Mouse (Mus musculus): Measurements from ENCODE around the gene Magi1.

The Magi1 gene

DNA sequence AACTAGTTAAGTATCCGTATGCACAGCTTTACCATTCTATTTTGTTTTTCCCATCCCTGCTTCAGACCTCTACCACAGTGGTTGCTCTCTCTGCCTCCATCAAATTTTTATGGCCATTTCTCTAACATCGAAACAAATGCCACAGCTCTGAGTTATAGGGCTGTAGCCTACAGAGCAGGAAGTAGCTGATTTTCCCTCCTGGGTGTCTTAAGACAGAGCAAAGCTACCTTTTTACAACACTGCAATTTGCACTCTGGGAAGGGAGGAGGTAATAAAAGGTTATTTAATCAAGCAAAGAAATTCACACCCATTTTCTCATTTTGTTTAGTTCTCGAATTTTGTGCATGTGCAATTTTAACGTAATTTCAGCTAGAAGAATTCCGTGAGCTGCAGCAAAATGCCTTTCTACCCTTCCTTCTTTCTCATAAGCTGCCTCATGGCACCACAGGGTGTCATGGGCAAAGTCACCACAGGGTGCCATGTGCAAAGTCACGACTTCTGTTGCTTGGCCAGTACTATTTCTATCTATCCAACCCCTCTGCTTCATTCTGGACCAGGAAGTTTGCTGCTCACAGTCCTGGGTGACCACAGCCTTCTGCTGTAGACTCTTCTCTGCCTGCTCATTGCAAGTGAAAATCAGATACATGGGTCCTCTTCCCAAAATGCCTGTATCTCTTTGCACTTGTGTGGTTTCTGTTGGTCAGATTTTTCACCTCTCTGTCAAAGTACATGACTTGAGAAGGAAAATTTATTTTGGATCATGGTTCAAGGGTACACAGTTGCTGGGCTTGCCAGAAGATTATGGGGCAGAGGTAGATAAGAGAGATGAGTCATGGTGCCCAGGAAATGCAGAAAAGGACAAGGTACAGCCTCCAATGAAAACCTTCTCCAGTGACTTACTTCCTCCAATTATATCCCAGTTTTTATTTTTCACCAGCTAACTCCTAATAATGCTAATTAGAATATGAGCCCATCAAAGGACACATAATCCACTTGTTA lies 167.0 kb downstream of the Magi1 start:
- in situ Hi-C loops (cut with MseI, MboI), result no loop called here

DNA sequence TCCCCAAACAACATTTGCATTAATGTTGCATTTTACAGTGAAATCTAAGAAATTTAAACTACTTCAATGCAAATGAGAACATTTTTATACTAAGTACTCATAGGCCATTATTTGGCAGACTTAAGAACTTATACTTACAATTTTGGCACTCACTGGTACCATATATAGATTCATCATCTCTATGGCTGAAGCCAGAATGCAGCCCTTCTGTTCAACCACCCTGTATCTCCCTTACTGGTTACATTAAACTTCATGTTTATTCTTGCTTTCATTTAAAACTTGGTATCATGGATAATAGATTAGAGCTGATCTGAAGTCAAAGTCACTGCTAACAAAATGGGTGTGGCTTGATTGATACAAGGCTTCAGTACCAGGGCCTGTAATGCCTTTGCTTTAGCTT lies 171.9 kb downstream of the Magi1 start:
- in situ Hi-C loops (cut with MseI, MboI), result no loop called here

DNA sequence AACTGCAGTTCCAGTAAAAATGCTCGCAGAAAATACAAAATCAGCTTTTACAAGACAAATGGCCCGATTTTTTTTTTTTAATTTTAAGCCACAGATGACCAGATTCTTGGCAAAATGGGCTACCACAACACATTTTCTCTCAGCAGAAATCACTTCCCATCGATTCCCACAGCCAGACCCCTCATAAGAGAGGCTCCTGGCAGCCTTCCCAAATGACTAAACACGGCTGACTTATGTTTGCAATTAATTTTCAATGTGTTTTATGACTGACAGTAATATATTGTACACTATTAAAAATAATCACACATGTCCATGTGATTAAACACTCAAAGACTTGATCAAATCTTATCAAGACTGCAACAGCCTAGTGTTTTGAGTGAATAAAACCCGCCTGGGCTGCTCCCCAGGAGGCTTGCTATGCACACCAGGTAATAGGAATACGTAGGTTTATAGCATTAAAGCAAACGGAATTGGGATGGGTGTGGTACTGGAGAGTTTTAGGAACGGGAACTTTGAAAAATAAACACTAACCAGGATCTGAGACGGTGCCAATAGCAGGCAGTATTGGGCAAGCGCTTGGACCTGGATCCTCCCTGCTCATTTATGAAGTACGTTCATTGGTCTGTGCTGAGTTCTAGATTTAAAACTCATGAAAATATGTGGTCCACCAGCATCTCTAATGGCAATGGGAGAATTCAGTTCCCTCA lies 176.2 kb downstream of the Magi1 start:
- in situ Hi-C loops (cut with MseI, MboI), result no loop called here

DNA sequence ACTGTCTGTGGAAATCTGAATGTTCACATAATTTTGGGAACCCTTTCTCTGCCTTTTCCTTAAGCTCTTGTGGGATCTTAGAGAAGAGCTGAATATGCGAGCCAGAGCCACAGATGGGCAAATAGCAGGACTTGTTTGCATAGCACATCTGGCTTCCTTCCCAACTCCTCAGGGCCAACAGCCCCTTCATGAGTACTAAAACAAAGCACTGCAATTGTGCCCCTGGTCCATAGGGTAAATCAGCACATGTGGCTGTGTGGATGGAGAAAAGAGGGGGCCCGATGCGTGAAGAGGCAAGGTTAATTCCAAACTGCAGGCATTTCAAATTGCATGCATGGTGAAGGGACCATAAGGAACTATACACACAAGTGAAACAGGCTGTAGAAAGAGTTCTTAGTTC lies 180.1 kb downstream of the Magi1 start:
- in situ Hi-C loops (cut with MseI, MboI), result no loop called here

DNA sequence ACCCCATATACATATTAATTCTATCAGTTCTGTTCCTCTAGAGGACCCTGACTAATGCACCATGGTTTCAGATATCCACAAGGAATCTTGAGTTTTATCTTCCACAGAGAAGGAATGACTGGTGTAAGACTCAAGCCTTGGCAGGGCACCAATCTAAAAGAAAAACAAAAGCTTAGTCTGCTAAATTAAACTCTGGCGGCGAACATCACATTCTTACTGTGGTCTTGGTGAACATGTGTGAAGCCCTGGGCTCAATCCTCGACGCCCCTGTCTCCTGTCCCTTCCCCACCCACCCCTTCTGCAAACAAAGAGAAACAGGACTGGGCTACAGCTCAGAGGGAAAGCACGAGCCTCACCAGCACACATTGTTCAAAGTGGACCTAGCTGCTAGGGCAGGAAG lies 182.5 kb downstream of the Magi1 start:
- in situ Hi-C loops (cut with MseI, MboI), result no loop called here

DNA sequence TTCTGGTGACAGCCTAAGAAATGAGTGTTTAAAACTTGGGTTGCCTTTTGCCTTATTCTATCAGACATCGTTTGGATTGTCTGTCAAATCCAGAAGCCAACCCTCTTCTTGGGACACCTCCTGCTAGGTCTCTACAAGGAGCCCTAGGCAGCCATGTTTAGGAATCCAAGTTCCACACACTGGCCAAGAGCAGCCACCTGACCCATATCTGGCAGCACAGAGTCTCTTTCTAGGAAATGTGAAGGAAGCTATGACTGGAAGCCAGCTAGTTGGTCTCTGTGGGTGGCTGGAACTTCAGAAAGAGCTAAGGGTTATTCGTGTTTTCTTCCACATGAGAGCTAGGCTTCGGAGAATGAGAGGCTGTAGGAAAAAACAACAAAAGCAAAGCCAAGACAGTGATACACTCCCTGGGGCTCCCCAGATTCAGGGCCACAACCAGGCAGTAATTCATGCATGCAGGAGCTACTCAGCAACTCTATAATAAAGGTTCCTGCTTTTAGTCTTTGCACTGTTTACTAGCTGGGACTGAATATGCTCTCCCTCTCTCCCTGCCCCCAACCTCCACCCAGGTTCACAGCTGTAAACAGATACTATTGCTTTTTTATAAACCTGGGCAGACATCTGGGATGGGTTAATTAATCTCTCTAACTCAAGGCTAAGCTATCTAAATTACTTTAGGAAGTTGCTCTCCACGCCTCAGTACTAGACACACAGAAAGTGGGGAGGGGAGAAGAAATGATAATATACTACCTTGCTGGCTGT lies 188.6 kb downstream of the Magi1 start:
- in situ Hi-C loops (cut with MseI, MboI), result no loop called here

DNA sequence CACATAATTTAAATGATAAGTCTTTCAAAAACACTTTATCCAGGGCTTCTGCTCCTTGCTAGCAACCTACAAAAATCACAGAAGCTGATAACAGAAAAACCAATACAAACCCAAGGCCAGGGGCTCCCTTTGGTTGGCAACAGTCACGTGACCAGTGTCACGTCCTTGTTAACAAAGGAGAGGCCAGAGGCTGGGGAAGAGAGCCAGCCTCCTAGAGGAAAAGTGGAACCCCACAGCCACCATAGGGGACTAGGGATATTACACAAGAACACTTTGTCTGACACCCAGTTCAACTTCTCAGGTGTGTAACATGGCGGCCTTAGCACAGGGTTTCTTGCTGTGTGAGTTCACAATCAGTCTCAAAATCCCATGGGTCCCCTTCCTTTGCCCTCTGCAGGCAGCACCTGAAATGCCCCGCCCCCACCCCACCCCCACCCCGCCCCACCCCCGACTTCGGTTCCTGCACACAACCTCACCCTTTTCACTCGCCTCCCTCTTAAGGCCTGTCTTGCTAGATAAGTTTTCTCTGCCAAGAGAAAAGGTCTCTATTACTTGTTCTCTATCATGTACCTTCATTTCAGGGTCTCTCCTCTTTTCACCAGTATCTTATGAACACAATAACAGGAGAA lies 190.6 kb downstream of the Magi1 start:
- in situ Hi-C loops (cut with MseI, MboI), result no loop called here

DNA sequence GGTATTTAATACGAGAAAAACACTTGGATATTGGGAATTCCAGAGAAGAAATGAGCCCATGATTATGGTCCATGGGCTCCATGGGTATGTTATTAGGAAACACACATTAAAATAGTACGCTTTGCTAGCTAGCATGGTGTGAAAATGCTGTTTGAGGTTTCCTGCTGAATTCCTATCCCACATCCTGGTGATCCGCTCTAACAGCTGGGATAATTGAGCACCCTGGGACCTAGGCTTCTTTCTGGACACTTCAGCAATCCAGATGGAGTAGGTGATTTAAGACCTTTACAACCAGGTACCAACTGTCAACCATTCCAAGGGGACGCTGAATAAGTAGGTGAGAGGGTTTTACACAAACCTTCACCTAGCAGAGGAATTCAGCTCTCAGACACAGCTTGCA lies 191.2 kb downstream of the Magi1 start:
- in situ Hi-C loops (cut with MseI, MboI), result no loop called here

DNA sequence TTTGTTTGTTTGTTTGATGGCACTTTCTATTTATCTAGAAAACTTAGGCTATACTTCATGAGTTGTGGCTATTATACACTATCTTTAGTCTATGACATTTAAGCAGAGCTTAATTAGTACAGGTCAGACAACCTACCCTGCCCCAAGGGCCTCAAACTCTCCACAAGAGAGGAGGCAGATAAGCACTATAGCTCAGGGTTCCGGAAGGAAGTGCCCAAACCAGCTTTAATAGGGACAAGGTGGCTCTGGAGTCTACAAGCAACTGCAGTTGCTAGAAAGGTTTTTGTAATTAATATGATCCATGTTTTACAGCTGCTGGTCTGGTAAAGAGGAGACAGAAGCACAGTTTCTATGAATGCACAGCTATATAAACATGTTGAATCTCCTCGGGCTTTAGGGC lies 196.9 kb downstream of the Magi1 start:
- in situ Hi-C loops (cut with MseI, MboI), result no loop called here

DNA sequence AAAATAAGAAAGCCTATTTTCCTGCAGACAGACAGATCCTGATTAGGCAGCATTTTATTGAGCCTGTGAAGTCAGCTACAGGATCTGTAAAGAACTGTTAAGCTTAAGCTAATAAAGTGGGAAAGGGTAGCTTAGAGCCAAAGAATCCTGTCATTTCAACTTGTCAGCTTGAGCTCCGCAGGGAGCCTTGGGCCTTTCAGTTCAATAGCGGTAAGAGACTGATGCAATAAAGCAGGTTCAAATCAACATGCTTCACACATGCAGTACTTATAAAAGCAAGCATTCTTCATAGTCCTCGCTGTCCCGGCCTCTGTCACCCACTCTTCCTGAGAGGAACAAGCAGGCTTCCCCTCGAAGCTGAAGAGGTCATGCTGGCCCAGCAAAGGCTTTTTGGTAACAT lies 199.0 kb downstream of the Magi1 start:
- in situ Hi-C loops (cut with MseI, MboI), result no loop called here

DNA sequence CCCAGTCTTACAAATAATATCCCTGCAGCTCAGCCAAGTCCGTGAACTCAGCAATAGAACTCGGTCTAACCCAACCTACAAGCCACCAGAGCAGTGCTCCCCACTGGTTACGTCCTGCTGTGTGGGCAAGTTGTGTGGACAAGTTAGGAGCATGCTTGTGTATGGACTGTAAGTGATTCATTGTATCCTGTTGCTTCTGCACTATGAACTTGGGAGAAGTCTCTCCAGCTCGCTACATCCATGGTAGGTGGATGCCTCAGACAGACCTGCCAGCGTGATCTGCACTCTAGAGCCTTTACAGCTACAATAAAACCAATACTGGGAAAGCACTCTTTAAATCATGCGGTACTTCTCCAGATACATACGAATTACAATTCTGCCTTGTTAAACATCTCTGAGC lies 200.3 kb downstream of the Magi1 start:
- in situ Hi-C loops (cut with MseI, MboI), result no loop called here

DNA sequence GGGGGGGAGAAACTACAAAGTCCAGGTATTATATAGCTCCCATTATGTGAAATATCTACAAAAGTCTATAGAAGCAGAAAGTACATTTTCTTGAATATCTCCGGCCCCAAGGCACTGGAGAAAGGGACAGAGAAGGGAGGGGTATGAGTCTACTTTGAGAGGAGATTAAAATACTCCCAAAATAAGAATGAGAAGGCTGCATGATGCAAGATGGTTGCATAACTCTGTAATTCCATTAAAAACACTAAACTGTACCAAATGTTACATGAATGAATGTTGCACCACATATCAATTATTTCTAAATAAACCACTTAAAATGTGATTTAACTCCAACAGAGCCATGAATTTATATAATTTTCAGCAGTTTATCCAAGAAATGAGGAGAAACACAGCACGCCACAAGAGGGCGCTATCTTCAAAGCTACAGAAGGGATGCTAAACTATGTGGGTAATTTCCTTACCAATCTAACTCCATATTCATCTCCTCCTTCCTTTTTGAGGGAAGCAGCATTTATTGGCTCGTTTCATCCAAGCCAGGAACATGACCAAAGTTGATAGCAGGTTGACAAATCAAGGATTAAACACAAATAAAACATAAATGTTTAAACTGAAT lies 202.7 kb downstream of the Magi1 start:
- in situ Hi-C loops (cut with MseI, MboI), result no loop called here

DNA sequence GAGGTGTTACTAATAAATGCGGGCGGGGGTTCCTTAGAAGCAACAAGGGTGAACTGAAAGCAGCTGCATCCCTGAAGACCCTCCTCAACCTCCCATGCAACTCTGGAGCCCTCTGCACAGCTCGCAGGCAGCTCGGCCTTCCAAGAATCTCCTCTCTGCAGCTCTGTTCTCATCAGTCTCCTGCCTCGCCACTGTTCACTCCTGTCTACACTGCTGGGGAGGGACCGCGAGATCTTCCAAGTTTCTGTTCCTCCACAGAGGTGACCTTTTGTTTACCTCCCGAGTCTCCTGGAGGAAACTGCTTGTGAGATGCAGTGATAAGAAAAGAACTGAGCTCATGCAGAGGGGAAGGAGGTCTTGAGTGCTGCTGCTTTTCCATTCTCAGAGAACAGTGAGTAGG lies 204.8 kb downstream of the Magi1 start:
- in situ Hi-C loops (cut with MseI, MboI), result no loop called here

DNA sequence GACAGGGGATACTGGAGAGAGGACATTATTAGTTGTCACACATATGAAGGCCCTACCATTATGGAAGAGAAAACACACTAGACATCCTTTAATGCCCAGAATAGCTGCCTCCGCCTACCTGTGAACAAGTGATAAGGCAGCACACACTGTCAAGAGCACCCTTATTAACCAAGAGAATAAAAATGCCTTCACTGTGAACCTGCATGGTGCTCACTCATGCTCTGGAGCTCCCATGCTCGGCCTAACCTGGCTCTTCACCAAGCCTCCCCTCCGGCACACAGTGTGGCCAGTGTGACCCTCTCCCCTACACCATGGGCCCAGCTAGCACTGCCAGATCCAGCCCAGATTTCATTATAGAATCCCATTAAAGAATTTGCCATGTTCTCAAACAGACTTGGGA lies 206.7 kb downstream of the Magi1 start:
- in situ Hi-C loops (cut with MseI, MboI), result no loop called here

DNA sequence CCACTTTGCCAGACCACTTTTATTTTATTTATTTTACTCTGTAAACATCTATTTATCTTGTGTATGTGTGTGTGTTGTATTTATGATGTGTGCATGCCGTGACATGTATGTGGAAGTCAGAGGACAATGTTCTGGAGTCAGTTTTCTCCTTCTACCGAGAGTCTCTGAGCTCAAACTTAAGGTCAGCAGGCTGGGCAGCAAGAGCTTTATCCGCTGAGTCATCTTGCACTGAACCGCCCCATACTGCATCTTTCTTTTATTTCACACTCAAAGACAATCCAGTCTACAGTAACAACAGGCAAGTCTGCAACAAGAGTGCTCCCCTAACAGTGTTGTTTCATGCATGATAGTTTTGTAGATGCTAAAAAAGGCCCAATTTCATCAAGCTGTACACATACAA lies 207.7 kb downstream of the Magi1 start:
- in situ Hi-C loops (cut with MseI, MboI), result no loop called here

DNA sequence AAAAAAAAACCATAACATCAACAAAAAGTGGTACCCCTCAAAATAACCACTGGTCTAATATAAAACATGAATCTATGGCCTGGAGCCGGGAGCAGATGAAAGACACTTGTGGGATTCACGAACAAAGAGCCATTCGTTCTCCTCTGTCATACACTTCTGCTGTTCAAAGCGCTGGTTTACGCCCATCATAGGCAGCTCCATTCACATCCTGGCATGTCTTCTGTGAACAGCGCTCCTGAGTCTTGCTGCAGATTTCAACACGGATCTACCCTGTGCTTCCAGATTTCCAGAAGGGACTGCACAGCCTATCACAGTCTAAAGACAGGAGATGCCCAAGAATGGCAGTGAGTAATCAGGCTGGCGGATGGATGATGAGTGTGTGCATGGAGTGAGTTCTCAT lies 208.5 kb downstream of the Magi1 start:
- in situ Hi-C loops (cut with MseI, MboI), result no loop called here

DNA sequence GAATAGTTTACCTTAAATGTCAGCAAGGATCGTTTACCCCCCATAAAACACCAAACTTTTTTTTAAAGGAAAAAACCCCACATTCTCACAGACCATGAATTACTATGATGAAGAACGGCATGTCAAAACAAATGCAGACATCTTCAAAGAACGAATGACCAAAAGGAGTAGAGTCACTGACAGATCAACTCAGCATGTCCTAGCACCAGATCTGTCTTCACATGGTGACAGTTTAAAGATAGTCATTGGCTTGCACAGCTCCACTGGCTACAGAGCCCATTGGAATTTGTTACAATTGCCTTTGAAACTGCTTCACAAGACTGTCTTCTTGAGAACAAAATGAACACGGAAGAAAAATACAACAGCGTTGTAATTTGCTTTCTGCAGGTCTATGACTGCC lies 212.0 kb downstream of the Magi1 start:
- in situ Hi-C loops (cut with MseI, MboI), result no loop called here

DNA sequence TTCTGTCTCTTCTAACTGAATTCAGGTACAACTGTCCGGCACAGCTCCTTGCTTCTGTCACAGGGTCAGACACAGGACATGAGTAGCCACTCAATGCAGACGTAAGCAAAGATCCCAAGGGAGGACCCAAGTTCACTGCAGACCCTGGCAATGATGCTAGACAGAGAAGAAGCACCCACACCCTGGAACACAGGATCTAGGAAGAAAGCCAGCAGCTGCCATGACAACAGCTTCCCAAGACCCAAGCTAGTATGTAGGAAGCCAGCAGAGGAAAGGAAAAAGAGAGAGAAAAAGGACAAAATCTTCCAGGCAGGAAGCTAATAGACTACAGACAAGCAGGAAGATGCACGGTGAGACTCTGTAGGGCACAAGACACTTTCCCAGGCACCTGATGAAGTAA lies 213.0 kb downstream of the Magi1 start:
- in situ Hi-C loops (cut with MseI, MboI), result no loop called here

DNA sequence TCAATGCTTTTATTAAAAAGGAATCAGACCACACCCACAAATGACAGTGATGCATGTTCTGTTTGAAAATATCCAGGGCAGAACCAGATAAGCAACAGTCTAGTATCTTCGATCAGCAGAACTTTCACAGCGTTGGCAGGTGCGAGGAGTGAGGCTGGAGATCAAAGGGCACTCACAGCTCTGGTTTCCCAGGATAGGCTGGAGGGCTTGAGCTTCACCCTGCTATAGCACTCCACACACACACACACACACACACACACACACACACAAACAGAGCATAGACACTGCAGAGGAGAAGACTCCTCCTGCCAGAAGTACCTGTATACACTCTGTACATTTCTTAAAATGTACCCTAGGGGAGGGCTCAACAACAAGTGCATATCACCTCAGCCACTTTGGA lies 214.3 kb downstream of the Magi1 start:
- in situ Hi-C loops (cut with MseI, MboI), result no loop called here

DNA sequence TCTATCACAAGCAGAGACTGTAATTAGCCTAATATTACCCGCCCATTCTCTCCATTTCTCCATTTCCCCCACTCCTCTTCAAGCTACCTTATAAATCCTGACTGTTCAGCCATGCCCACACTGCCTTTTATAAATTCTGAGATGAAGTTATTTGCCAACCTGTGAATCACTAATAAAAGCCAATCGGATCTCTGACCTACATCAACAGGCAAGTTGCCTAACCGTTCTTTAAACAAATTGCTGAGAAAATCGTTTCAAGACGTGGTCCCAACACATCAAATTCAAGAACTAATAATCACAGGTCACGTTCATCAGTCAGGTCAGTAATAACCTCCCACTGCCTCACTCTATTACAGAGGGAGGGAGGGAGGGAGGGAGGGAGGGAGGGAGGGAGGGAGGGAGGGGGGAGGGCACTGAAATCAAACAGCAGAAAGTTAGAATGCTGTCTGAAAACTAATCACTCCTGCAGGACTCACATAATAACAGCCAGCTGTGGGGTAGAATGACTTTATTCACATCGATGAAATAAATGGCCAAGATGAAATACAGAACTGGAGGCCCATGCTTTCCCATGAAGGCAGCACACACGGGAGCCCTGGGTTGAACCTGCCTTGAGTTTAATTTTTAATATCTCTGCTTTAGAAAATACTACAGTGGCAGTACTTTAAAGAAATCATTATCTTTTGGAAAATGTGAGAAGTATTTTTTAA lies 215.8 kb downstream of the Magi1 start:
- in situ Hi-C loops (cut with MseI, MboI), result no loop called here

DNA sequence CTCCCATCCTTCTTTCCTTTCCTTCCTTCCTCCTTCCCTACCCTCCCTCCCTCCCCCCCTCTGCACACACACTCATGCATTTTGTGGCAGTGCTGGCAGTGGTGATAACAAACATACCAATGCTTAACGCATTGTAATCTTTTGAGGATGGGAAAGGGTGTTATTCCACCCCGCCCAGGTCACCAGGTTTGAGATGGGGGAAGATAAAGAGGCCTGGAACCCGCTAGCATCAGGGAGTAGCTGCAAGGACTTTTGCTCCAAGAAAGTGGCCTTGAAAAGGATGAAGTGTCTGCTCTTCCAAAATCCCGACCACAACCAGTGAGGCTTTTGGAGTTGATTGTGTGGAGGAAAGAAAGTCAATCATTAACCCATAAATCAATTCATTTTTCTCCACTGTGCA lies 218.9 kb downstream of the Magi1 start:
- in situ Hi-C loops (cut with MseI, MboI), result no loop called here

Data from mouse trophoblast stem cell (cell line).